Mouse (Mus musculus): ENCODE results near the gene Tnfaip3.

DNA sequence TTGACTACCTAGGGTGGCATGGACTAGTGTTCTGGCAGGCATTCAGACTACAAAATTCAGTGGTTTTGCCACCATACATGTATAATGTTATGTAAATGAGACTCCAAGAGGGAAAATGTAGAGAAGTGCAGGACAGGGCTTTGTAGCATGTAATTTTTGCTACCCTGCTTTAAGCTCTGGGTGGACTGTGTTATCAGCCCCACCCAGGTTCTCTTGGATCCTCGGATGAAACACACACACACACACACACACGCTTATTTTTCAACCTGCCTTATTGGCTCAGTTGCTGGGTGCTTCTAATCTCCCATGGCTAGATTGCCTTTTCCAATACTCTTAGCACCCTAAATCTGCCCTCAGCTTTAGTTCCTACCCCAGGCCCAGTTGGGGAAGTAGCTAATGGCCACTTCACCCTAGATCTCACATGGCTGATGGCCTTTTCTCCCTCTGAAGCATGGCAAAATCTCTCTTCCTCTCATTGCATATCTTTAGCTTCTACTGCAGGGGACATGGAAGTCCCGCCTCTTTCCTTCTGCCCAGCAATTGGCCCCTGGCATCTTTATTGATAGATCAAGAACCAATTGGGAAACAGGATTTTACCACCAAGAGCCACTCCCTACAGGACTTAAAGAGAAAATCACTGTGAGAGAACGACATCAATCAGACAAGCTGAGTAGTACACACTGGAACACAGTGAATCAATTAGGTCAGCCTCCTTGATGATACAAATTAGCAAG lies 28.2 kb upstream of the Tnfaip3 start:
- TF ChIP-seq POLR2A (IDR thresholded peaks at IDR 0.05; ENCODE audit: insufficient read depth, low read depth, low read length): no peak
- TF ChIP-seq CTCF (IDR thresholded peaks at IDR 0.05; ENCODE audit: insufficient read depth, low read depth, low read length): no peak
